Mouse (Mus musculus) lung, postnatal 0 days (tissue): ENCODE data around the gene Capza2.

ENCODE experiments used
- CTCF ChIP-seq: IDR thresholded peaks from 2 replicates; pipeline ENCODE4 v1.5.1; 2016; ENCODE audit warnings: antibody characterized with exemption, mild to moderate bottlenecking
- EP300 ChIP-seq: IDR thresholded peaks from 2 replicates; pipeline ENCODE4 v1.6.1; 2016; ENCODE audit warnings: antibody characterized with exemption, mild to moderate bottlenecking, control low read depth

DNA sequence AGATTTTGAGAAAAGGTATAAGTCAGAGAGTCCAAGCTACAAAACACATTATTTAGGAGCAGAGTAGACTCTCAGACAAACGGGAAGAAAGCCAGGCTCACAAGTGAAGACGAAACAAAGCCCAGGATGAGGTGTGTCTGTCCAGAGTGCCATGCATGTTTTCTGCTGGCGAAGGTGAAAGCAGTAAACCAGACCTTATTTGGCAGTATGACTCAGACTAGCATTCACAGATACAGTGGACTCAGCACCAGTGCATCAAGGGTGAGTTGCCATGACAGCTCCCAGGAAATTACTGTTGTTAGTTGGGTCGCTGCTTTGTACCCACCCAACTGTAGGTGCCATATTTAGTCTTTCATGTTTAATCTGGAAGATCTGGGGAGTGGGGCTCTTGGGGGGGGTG lies 23.4 kb upstream of the Capza2 start:
- no peak for TF ChIP-seq CTCF
- TF ChIP-seq EP300 = no peak
